Mouse (Mus musculus): ENCODE measurements around the gene Capn12.

Capn12 gene

GRCm38 (mm10) chr7:28881199-28881598, at the start of gene Capn12:
Gene Capn12 (plus strand): TSS chr7:28881422.
- DNase-seq: no peak

DNA sequence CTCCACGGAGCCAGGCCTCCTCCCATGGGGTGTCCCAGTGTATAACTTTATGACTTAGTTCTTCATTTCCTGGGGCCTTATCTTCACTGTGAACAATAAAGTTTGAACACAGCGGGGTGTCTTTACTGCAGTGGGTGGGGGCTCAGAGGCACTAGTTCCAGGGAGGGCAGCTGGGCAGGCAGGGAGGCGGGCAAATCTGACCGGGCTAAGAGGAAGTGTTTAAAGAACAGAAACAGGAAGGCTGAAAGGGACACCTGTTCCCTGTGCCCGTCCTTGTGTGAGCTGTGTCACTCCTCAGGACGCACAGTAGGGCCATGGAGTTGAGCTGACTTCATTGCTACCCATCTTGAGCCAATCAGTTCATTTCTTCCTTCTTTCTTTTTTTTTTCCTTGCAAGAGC, 49.1 kb upstream of the Capn12 start:
- no peak for DNase-seq

DNA sequence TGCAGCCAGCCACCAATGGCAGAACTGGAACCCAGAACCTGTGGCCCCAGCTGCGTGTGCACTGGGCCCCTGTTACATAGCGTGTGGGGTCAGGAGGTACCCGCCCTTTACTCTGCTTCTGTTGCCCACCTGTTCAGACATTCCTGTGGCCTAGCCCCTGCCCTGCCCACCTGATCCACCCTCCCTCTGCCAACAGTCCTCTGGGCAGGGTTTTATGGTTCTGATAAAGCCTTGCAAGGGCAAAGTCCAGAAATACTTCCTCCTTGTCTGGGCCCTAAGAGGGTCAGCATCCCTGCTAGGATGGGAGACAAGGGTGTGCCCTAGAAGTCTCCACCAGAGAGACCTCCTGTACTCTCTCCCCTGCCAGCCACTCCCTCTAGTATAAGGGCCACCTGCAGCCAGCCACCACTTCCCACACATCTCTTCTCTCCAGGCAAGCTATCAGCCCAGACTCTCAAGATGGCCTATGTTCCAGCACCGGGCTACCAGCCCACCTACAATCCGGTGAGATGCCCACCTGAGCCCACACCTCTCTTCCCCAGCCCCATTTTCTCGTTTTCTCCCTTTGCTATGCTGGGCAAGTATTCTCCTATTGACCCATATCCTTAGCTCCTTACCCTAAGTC, 47.4 kb upstream of the Capn12 start, which contains the start of gene Lgals4:
Gene Lgals4 (plus strand): TSS at position 132 of the 625 bp plus-strand sequence.
- DNase-seq: peak; percentile 88

GRCm38 (mm10) chr7:28836936-28837335, 44.3 kb upstream of the Capn12 start:
- no peak for DNase-seq

- no peak for DNase-seq
Measured at GRCm38 (mm10) chr7:28838331-28838730, 42.9 kb upstream of the Capn12 start.

DNA sequence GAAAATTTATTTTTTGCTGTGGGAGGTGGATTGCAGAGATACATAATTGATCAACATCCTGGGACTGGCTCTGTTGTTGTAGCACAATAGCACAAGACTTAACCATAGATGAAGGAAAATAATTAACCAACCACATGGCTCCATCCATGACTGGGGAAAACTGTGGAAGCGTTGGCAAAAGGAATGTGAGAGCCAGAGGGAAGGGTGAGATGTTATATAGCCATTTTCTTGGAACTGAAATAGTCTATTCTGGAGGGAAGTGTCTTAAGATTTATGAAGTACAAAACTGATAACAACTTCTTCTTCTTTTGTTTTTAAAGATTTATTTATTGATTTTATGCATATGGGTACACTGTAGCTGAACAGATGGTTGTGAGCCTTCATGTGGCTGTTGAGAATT, 33.9 kb upstream of the Capn12 start:
- DNase-seq: no peak

DNA sequence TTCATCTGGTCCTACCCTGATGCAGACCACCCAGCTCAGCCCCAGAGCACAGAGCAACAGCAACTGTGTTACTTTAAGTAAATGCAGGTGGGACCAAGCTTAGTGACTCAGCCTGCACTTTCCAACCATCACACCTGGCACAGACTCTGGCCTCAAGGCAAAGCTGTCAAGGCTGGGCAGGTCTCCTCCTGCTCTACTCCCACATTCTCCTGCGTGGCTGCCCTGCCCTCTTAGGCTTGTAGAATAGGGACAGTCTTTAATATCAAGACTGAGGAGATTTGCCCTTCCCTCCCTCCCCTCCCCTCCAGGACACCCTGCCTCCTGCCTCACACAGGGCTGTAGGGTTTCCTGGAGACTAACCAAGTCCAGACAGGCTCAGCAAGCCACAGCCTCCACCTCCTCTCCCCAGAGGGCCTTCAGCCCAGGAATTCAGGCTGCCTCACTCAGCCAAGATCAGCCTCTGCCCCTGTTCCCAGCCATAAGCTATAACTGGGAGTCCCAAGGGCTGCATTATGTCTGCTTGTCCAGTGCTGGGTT, 31.5 kb upstream of the Capn12 start:
- peak; percentile 94 for DNase-seq

GRCm38 (mm10) chr7:28850642-28851041, 30.6 kb upstream of the Capn12 start:
- DNase-seq: no peak

GRCm38 (mm10) chr7:28859953-28860352, 21.3 kb upstream of the Capn12 start:
- DNase-seq: no peak

GRCm38 (mm10) chr7:28860898-28861297, 20.3 kb upstream of the Capn12 start:
- DNase-seq: no peak

- no peak for DNase-seq
Measured at GRCm38 (mm10) chr7:28862817-28863499, 18.3 kb upstream of the Capn12 start.

DNA sequence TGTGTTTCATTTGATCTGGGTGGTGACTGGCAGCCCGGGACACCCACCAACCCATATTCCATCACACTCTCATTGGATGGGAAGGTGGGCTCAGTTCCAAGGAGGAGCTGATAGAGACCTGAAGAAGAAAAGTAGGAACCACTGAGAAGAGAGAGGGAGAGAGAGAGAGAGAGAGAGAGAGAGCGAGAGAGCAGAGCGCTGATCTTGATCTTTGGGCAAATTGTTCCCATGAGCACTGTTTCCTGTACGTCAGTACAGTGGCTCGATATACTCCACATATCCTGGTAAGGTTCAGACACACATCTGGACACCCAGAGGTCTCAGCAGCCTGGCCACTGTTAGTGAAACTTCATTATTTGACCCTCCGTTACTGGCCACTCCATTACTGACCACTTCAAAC, 17.7 kb upstream of the Capn12 start, which contains the start of gene Lgals7:
Gene Lgals7 (plus strand): TSS at position 314 of the 400 bp plus-strand sequence.
- DNase-seq: no peak

DNA sequence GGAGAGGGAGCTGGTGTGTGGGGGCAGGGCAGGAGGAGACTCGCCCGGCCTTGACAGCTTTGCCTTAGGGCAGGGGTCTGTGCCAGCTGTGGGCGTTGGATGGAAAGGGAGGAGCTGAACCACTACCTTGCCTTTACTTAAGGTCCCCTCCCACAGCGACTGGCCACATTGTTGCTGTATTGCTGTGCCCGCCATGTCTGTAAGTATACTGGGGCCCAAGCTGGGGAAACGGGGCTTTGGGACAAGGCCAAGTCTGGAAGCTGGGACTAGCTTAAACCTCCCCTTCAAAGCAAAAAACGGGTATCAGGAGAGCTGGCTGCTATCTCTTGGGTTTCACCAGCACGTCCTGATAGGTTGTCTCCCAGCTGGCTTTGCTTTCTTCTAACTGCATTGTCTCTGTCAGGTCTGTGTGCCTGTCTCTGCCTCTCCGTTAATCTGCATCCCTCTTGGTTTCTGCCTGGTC, 16.9 kb upstream of the Capn12 start:
- DNase-seq: no peak

- peak; percentile 99 for DNase-seq
Measured at GRCm38 (mm10) chr7:28865481-28866300, 15.5 kb upstream of the Capn12 start.

DNA sequence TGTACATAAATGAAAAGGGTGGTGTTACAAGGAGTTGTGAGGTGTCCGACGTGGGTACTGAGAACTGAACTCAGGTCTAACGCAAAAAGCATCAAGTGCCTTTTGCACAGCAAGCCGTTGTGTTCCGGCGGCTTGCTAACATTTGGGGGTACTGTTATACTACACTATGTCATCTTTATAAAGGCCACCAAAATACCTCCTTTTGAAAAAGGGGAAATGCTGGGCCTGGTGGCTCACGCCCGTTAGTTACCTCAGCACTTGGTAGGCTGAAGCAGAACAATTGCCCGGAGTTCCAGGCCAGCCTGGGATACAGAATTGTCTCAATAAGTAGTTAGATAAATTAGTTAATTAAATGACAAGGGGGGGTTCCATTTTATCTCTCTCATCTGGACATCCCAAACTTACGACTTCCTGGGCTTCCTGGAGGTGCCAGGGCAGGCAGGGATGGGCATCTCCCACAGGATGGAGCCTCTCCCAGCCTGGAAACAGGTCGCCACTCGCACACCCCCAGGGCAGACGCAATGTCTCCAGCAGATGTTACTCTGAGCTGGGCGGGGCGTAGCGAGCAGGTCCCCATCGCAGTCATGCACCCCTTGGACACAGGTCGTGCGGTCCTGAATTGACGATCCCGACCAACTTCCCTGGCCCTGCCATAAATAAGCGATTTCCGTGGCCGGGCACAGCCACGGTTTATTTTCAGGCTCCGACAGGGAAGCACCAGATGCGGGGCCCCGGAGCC, 14.3 kb upstream of the Capn12 start:
- no peak for DNase-seq

DNA sequence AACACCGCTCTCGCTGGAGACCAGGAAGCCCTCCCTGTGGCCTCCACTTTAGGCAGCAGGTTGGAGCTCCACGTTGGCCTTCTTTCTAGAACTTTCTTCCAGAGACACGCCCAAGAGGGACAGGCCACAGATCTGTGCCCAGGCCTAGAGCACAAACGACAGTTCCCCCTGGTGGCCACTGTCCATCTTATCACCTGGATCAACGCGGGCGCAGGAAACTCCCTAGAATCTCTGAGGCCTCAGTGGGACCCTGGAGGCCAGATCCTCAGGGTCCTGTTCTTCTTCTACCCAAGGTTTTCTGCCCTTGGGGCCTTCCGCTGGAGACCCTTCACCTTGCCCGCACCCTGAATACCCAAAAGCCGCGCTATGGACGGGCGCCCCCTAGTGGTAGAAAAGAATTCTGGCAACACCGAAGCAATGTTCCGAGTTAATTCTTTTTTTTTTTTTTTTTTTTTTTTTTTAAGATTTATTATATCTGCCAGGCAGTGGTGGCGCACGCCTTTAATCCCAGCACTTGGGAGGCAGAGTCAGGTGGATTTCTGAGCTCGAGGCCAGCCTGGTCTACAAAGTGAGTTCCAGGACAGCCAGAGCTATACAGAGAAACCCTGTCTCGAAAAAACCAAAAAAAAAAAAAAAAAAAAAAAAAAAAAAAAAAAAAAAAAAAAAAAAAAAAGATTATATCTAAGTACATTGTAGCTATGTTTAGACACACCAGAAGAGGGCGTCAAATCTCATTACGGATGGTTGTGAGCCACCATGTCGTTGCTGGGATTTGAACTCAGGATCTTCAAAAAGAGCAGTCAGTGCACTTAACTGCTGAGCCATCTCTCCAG, 13.5 kb upstream of the Capn12 start:
- peak; percentile 98 for DNase-seq

DNA sequence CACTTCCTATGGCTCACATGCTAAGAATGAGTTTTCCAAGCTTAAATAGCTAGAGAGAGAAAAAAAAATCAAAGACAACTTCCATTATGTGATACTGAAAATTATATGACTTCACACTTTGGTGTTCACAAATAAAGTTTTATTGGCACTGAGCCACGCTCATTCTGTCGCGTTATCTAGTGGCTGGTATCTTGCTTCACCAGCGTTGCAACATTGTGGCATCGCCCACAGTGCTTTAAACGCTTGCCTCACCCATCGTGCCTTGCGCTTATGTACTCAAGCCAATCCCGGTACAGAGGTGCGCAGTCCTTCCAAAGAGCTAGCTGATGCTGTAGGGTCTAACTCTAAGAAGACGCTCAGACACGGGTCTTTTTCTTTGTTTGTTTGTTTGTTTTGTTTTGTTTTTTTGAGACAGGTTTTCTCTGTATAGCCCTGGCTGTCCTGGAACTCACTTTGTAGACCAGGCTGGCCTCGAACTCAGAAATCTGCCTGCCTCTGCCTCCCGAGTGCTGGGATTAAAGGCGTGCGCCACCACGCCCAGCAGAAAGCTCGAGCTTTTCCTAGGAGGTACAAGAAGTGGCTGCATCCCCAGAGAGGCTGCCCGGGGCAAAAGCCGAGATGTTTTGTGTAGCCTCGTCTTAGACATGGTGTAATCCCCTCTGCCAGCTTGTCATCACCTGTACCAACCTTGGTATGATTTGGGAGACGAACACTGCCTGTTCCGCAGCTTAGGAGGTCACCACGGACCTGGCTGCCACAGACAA, 10.1 kb upstream of the Capn12 start:
- no peak for DNase-seq

GRCm38 (mm10) chr7:28874565-28874964, 6.7 kb upstream of the Capn12 start:
- DNase-seq: no peak

- DNase-seq: no peak
Measured at GRCm38 (mm10) chr7:28876099-28876498, 5.1 kb upstream of the Capn12 start.

GRCm38 (mm10) chr7:28877155-28877554, 4.1 kb upstream of the Capn12 start:
- DNase-seq: no peak

GRCm38 (mm10) chr7:28877856-28878255, 3.4 kb upstream of the Capn12 start:
- DNase-seq: no peak

All from heart, adult 11 months (tissue).